Mouse (Mus musculus): ENCODE measurements around the gene Gnat2.

Gnat2 gene

GRCm38 (mm10) chr3:108092536-108093115 lies at the start of gene Gnat2:
Gene Gnat2, plus strand, starts transcription at chr3:108092789.
- DNase-seq (ENCODE audit: extremely low read depth, insufficient read length, low spot score), result no peak

- DNase-seq (ENCODE audit: extremely low read depth, insufficient read length, low spot score), result no peak
These were observed 48.0 kb upstream of the Gnat2 start, which contains the start of gene Gstm4 for GRCm38 (mm10) chr3:108044394-108045140. Gene Gstm4, minus strand, starts transcription at chr3:108044894.

GRCm38 (mm10) chr3:108046944-108047655 lies 45.5 kb upstream of the Gnat2 start:
- no peak for DNase-seq (ENCODE audit: extremely low read depth, insufficient read length, low spot score)

- no peak for DNase-seq (ENCODE audit: extremely low read depth, insufficient read length, low spot score)
These were observed 44.3 kb upstream of the Gnat2 start for GRCm38 (mm10) chr3:108048306-108048705.

GRCm38 (mm10) chr3:108050493-108050892 lies 42.1 kb upstream of the Gnat2 start:
- DNase-seq (ENCODE audit: extremely low read depth, insufficient read length, low spot score), result no peak

DNA sequence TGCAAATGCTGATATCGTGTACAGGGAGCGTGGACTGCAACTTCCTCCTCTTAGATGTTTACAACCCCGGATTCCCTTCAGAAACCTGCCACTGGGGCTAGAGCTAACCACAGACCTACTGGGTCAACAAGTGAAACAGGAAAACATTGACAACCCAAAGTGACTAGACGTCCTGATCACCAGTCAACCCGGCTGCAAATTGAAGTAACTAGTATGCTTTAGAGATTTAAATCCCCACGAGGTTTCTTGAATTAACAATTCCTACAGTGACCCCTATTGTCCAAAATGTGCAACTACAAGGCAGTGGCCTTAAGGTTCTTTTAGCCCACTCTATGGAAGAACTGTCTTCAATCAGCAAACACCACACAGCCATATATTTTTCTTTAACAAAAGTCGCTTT lies 31.2 kb upstream of the Gnat2 start:
- no peak for DNase-seq (ENCODE audit: extremely low read depth, insufficient read length, low spot score)

GRCm38 (mm10) chr3:108062648-108063047 lies 29.9 kb upstream of the Gnat2 start:
- no peak for DNase-seq (ENCODE audit: extremely low read depth, insufficient read length, low spot score)

GRCm38 (mm10) chr3:108064672-108065071 lies 27.9 kb upstream of the Gnat2 start:
- no peak for DNase-seq (ENCODE audit: extremely low read depth, insufficient read length, low spot score)

- DNase-seq (ENCODE audit: extremely low read depth, insufficient read length, low spot score), result no peak
These were observed 27.0 kb upstream of the Gnat2 start for GRCm38 (mm10) chr3:108065551-108065950.

DNA sequence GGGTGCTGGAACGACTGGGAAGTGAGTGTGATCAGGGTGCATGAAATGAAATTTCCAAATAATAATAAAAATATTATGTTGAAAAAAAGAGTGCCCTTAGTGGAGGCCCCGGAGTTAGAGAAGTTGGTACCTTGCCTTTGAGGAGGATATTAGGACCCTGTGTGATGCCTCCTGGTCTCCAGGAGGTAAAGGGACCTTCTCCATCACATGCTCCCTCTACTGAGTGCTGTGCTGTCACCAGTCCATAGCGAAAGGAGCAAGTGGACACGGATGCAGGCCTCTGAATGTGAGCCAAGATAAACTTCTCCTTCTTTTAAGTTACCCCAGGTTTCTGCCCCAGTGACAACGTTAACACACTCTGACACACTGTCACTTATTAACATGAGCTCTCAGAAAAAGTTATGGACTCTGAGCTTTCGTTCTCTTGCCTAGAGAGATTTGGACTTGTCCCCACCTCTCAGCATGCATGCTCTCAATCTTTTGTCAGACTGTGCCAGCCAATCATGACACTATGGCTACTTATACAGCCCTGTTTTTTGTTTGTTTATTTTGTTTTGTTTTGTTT lies 25.1 kb upstream of the Gnat2 start:
- DNase-seq (ENCODE audit: extremely low read depth, insufficient read length, low spot score), result no peak

DNA sequence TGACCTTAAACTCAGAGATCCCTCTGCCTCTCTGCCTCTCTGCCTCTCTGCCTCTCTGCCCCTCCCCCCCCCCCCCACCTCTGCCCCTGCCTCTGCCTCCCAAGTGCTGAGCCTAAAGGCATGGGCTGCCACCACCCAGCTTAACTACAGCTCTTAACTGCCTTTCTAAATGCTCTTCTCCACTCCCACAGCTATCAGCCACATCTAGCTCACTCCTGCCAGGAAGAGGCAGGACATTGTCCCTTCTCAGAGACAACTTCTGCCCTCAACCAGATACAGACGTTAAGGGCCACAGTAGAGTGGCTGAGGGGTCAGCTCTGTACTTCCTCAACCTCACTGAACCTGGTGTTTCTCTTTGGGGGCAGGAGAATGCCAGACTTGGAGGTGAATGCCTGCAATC lies 23.8 kb upstream of the Gnat2 start:
- no peak for DNase-seq (ENCODE audit: extremely low read depth, insufficient read length, low spot score)

- DNase-seq (ENCODE audit: extremely low read depth, insufficient read length, low spot score), result no peak
These were observed 23.2 kb upstream of the Gnat2 start for GRCm38 (mm10) chr3:108069231-108069870.

DNA sequence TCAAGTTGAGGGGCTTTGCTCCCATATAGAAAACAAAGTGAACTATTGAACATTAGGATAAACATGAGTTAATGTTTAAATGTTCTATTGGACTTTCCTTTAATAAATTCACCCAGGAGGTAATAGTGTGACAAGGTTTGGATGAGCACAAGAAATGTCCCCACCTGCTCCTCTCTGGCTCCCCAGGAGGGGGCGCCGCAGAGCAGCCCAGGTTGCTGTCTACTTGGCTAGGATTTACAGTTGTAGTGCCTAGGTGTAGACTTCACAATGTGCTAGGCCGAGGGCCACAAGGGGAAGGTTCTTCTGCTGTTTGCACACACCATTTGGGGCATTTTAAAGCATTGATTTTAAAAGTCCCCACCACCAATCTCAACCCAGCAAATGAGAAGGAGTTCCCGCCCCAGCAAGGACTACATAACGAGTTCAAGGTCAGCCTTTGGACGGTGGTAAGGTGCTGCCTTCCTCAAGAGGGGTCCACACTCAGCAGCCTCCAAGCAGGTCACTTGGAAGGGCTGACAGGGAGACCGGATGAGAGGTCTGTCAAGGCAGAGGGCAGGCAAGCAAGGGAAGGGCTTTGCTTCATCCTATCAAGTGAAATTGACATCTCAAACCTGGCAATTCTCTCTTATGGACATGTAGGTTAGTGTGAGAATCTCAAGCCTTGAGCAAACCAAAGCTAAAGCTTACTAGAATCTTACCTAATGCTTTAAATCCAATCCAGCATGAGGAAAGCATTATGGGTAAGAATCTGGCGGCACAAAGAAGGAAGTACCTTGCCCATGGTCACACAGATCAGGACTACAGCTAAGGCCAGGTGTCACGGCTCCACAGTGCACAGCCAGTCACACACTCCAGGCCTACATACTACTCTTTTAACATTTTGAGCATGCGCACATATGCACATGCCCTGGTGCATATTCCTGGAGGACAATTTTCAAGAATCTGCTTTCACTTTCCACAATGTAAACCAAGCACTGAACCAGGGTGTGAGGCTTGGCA lies 22.0 kb upstream of the Gnat2 start:
- peak; percentile 56 for DNase-seq (ENCODE audit: extremely low read depth, insufficient read length, low spot score)

DNA sequence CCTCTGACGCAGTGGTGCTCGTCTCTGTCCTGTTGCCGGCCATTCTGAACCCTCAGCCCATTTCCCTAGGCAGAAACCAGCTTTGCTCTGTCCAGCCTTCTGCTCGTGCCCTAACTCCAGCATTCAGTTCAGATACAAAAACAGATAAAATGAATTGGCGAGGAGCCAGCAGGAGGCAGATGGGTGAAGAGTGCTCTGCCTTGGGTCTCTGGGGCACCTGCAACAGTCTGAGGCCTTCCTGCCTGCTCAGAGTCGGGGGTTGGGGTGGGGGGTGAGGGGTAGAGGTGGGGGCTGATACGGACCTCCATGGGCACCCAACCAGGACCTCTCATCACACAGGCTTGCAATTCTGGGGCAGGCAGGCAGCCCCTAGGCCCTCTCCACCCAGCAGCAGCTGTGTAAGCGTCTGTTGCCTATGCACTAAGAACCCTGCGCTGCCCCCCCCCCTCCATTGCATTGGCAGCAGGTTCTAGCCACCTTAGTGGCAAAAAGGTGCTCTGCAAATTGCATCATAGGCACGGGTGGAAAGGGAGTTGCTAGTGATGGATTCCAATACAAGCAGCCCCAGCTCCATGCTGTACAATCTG lies 19.5 kb upstream of the Gnat2 start:
- DNase-seq (ENCODE audit: extremely low read depth, insufficient read length, low spot score), result no peak

DNA sequence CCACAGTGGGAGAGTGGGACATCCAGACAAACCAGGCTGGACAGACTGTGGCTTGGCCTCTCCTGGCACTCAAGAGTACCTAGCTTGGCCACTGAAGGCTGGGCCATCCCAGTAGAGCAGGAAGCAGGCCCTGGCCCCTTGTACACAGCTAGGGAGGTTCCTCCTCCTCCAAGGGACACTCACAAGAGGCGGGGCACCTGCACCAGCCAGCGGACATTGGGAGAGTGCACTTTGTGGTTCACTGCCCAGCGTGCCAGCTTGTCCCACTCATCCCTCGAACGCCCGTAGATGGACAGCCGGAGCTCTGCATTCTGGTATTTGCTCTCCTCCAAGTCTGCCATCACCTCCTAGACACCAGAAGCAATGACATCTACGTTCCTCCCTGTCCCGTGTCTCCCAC lies 15.8 kb upstream of the Gnat2 start:
- DNase-seq (ENCODE audit: extremely low read depth, insufficient read length, low spot score), result no peak

DNA sequence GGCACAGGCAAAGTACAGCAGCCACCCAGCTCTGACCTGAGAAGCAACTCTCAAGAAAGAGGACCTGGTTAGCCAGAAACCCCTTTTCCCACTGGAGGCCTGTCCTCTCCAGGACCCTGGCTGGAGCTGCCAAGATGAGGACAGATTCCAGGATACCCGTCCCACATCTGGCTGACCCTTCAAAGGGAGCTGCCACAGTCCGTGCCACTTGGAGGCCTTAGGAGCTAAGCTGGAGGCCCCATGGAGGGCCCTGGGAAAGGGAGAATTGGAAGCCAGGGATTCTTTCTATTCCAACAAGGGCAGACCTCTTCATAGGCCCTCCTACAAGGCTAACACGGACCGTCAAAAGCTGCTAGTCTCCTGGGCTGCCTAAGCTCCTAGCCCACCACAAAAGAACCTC lies 10.9 kb upstream of the Gnat2 start:
- no peak for DNase-seq (ENCODE audit: extremely low read depth, insufficient read length, low spot score)

GRCm38 (mm10) chr3:108082251-108082875 lies 10.2 kb upstream of the Gnat2 start:
- DNase-seq (ENCODE audit: extremely low read depth, insufficient read length, low spot score), result no peak

DNA sequence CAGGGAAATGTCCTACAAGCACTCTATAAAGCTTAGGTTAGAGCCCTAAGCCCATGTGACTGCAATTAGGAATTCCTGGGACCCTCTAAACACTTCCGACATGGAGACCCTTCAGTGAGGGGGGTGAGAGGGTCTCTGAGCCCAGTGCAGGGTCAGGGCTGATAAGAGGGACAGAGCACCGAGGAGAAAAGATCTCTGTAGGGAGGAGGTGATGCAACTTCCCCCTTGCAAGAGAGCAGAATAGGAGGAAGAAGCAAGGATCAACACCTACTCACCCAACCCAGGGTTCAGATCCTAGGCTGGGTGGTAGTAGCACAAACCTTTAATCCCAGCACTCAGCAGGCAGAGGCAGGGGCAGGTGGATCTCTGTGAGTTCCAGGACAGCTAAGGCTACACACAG lies 9.4 kb upstream of the Gnat2 start:
- no peak for DNase-seq (ENCODE audit: extremely low read depth, insufficient read length, low spot score)

GRCm38 (mm10) chr3:108083904-108084407 lies 8.6 kb upstream of the Gnat2 start:
- DNase-seq (ENCODE audit: extremely low read depth, insufficient read length, low spot score), result no peak

Data from 3134 (cell line).